Mouse (Mus musculus): ENCODE results near the gene Cnpy1. TPM values are rescaled to one million over a fixed set of nuclear protein-coding genes. Genes with fewer than 3 reads are reported as not detected.

Cnpy1 gene
- total RNA-seq, 2 experiments from 2014 or later: not detected

DNA sequence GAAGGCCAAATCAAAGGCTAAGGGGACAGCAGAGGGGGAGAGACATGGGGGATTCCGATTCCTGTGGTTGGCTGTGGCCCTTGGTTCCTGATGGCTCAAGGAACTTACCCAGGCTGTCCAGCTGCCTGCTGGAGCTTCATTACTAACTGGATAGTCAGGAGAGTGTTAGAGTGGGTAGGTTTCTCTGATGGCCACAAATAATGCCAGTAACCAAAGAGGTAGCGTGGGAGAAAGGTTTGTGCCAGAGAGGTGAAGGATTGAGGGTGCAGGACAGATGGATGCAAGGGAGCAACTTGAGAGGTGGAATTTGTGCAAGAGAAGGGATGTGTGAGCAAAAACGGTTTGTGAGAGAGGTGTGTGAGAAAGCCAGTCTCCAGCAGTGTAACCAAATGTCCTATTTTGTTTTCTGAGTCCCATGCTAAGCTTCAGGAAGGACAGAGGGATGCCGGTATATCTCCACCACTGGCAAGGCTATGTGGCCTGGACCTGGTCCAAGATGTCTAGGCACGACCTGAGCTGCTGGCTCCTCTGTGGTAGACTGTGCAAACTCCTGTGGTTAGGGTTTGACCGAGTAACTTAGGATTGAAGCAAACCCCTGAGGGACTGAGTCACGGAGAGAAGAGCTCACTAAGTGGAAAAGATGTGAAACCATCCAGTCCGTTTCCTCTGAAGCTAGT is 2.0 kb downstream of the Cnpy1 start:
- no peak for DNase-seq (ENCODE audit: low spot score in 2 of 2)
- intact Hi-C loops (cut with DNase I): no loop called here

DNA sequence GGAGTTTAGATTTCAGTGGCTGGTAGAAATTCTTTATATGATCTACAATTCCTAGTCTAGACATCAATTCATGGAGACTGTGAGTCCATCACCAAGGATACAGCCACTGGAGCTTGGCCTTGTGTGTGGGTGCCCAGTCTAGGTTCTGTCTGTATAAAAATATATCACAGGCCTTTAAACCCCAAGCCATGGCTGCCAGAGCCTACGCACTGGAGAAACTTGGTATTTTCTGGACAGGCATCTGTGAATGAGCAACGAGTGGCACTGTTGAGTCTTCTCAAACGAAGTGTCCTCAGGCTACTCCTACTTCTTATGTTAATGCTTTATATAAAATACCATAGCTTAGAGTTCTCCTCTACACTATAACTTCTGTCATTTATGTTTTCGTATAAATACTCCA is 4.2 kb downstream of the Cnpy1 start:
- intact Hi-C loops (cut with DNase I): no loop called here
- peak; percentile 24 for DNase-seq (ENCODE audit: low spot score in 2 of 2)

DNA sequence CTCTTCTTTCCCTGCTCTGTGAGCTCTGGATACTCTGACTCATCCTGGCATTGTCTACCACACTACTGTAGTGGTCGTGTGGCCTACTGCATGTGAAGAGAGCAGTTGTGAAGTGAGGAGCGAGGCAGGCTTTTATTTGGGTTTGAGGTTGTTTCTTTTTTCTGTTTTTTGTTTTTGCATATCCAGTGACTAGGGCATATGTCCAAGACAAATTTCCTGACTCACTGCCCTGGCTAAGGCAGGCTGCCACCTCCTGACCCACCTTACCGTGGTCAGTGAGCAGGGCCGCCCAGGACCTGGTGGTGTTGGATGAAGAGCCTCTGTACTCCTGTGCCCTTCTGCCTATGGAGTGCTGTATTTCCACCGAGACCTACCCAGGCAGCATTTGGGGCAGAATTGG is 5.8 kb downstream of the Cnpy1 start:
- intact Hi-C loops (cut with DNase I): no loop called here
- no peak for DNase-seq (ENCODE audit: low spot score in 2 of 2)

DNA sequence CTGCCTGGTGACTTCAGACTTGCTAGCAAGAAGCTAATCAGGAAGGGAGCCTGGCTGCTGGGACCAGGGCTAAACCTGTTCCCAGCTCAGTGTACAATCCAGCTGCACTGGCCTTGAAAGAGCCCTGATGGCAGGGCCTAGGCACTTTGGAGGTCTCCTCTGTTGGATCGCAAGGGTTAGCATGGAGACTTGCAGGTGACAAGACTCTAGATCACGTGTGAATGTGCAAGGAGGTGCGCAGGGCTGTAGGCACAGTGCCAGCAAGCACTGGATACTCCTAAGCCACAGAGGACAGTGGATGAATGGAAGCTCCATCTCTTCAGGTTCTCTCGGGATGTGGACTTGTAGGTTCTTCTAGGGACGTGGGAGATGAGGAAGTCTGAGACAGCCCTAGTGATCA is 6.7 kb downstream of the Cnpy1 start:
- intact Hi-C loops (cut with DNase I): no loop called here
- no peak for DNase-seq (ENCODE audit: low spot score in 2 of 2)

DNA sequence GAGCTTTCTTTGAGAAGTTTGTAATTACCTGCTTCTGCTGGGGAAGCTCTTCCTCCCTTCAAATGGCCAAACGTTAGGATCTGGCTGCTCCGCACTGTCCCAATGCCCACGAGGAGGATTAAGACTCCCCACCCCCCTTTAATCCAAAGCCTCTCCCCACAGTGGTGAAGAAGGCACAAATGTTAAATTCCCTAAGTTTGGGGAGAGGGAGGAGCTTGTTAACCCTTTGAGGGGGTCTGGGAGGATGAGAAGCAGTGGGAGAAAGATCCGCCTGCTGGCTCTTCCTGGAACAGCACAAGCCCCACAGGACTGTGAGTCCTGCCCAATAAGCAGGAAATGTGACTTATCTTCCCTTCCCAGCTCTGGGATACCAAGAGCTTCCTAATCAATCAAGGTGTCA is 7.5 kb downstream of the Cnpy1 start:
- intact Hi-C loops (cut with DNase I): no loop called here
- DNase-seq (ENCODE audit: low spot score in 2 of 2): no peak

DNA sequence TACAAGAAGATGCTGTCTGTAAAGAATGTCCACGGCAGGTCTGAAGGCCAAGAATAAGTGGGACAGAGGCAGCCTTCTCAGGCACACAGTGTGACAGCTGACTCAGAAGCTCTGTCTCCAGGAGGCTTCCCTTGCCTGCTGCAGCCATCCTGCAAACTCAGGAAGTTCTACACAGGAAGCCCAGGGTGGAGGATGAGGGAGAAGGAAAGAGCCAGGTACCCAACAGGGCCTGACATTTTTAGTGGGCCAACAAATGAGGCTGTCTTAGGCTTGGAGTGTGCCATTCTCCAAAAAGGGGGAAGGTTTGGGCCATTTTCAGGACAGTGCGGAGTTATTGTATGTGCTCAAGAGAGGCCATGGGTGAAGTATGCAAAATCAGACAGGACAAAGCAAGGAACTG is 7.9 kb downstream of the Cnpy1 start:
- DNase-seq (ENCODE audit: low spot score in 2 of 2): no peak
- intact Hi-C loops (cut with DNase I): no loop called here

DNA sequence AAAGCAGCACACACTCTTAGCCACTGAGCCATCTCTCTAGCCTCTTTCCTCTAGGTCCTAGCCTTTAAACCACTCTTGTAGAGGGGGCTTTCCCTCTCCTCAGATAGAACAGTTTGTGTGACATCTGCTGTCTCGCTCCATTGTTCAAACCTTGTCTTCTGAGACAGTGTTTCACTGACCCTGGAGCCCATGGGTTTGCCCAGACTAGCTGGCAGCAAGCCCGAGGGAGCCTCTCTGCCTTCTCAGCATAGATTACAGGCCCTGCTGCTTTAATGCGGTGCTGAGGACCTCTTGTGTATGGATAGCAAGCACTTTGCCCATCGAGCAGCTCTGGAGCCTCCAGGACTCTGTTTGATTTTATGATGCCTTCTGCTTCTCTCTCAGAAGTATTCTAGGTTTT is 8.6 kb downstream of the Cnpy1 start:
- intact Hi-C loops (cut with DNase I): no loop called here
- DNase-seq (ENCODE audit: low spot score in 2 of 2): no peak

DNA sequence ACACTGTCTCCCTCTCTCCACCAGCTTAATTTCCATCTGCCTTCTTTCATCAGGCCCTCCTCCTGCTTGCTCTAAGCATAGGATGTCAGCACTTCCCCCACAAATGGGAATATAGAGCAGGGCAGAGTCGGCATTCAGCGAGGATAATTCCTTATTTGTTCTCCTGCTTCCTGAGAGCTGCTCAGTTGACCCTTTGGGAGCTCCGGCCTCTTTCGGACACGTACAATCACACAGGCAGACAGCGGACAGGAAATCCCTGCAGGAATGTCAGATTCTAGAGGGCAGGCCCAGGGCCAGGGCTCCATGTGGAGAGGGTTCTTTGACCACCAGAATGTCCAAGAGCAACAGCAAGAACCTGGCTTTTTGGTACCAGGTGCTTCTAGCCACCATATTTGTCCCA is 9.5 kb downstream of the Cnpy1 start:
- intact Hi-C loops (cut with DNase I): no loop called here
- no peak for DNase-seq (ENCODE audit: low spot score in 2 of 2)

DNA sequence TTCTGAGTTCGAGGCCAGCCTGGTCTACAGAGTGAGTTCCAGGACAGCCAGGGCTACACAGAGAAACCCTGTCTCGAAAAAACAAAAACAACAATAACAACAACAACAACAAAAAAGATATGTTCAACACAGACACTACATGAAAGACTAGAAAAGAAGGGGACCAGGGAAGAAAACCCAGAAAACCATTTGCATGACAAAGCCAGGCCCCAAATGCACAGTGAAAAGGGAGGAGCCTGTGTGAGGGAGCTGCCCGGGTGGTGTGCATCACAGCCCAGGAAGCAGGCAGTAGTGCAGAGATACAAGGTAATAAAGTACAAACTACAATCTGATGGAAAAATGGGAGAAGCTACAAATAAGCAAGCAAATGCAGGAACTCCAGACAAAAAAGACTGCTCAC is 13.5 kb downstream of the Cnpy1 start:
- intact Hi-C loops (cut with DNase I): no loop called here
- no peak for DNase-seq (ENCODE audit: low spot score in 2 of 2)

DNA sequence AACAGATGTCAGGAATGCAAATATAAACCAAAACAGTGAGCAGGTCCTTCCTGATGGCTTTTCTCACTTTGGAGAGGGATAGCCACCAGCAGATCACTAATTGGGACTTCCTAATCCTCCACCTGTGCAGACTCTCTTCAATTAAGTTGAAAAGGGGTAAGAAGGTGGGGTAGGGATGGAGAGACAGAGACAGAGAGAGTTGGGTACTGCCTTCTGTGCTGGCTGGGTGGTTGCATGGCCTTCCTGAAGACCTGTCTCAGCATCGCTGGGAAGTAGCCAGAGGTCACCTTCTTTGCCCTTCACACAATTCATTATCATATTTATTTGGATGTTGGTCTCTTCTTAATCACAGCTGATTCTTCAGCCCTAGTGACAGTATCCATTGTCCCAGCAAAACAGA is 26.0 kb downstream of the Cnpy1 start:
- DNase-seq (ENCODE audit: low spot score in 2 of 2): no peak
- intact Hi-C loops (cut with DNase I): loop anchor here (10.0 kb wide), 1 partner anchor 95 kb away; no protein-coding TSS in a partner anchor

DNA sequence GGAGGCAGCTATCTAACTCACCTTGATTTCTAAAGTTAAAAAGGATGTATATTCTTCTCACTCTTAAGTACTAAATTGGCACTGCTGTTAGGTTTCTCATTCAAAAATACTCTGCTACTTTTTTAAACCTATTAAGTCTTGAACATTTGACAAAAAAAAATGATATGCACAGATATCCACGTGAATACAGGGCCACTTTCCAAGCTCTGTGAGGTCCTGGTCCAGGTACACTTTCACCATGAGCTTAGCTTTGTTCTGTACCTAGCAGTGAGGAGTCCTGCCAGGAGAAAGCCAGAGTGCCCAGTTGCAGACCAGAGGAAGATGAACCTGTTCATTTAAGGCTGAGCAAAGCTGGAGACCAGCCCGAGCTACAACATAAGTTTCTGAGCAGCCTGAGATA is 32.2 kb downstream of the Cnpy1 start:
- intact Hi-C loops (cut with DNase I): loop anchor here (10.0 kb wide), 1 partner anchor 89 kb away; no protein-coding TSS in a partner anchor
- no peak for DNase-seq (ENCODE audit: low spot score in 2 of 2)

DNA sequence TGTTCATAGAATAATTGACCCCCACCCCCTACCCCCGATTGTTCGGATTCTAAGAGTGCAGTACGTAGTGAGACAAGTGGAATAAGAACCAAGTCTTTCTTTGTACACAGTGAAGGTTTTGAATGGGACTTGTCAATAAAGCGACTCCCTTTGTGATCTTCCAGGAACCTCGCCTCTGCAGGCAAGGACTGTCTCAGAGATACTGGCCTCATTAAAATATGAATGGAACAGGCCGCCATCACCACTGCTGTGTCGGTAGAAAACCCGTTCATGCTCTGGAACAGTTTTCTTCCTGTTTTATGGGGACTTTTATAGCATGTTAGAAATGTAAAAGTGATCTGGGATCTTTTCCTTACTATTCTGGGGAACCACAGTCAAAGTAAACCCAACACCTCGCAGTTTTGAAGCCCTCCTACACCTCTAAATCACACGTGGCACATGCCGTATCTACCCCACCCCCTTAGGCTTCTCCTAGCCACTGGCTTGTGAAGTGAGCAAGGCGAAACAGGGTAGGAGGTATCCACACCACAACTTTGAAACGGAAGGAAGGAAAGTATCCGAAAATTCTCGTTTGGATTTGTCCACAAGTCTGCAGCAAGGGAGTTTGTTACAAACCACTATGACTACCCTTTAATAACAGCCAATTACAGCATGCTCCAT is 33.8 kb downstream of the Cnpy1 start:
- intact Hi-C loops (cut with DNase I): loop anchor here (10.0 kb wide), 1 partner anchor 87 kb away; no protein-coding TSS in a partner anchor
- DNase-seq (ENCODE audit: low spot score in 2 of 2): no peak

DNA sequence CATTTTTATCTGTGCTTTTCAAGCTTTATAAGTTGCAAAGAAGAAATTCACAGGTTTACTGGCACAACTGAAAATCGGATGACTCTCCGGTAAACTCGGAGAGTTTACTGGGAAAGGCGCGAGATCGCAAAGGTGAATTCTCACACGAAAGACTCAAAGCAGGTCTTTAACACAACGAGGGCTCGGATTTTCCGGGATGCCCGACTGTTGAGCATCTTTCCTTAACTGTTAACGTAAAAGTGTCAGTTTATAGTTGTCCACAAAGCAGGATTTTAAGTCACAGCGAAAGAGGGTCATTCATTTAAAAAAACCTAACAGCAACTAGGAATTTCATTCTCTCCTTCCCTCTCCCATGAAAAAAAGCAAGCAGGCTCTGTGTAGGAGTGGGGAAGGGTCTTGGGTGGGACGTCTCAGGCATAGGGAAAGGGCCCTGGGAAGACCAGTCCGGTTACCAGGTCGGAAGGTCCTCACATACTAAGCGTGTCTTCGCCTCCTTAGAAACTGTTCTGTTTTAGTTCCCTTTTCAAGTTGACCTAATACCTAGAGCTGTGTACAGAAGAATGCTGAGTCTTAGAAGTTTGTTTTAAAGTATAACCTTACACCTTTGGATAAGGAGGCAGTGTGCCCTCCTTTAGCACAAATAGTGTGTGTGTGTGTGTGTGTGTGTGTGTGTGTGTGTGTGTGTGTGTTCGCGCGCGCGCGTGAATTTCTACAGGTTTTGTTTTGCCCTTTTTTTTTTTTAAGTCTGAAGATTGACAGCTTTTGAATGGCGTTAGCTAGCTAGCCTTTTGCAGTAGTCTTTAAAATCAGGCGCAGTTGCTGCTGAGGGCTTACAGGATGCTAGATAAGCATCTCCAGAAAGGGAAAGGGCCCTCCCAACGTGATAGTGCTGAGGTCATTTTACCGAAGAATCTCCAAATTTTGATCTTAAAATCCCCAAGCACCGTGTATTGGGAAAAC is 34.7 kb downstream of the Cnpy1 start:
- DNase-seq (ENCODE audit: low spot score in 2 of 2): no peak
- intact Hi-C loops (cut with DNase I): loop anchor here (10.0 kb wide), 1 partner anchor 86 kb away; no protein-coding TSS in a partner anchor

DNA sequence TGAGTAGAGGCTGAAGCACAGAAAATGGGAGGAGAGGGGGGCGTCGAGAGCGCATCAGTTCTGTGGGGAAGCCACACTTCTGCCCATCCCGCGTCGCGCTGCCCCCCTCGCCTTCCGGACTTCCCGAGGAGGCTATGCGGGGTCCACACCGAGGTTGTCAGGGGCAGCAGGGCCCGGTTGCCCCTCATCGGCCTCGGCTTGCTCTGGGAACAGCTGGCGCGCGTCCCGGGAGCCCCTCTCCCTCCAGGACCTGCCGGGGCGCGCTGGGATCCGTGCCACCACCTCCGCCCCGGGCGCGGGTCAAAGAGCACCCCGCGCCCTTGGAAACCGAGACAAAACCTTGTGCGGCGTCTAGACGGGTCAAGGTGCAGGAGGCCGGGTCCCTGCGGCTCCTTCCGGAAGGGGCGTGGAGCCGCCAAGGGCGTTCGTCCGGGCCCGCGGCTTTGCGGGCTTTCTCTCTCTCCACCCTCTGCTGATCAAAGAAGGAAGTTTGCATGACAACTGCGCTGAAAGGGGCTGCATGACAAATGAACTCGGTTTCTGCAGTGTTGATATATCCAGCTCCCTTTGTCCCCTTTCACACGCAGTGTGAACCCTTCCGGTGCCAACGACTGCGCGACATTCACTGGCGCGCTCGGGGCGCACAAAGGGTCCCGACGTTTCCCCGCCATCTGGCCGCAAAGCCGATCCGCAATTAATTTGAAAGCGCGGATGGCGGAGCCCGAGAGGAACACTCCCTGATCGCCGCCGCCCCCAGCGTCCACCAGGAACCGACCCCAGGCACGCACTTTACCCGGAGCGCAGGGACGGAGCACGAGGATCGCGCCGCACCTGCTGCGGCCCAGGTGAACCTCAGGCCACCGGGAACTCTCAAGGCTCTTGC is 35.8 kb downstream of the Cnpy1 start:
- intact Hi-C loops (cut with DNase I): loop anchor here (5.0 to 10.0 kb wide), 2 partner anchors 37 to 85 kb away; no protein-coding TSS in a partner anchor
- no peak for DNase-seq (ENCODE audit: low spot score in 2 of 2)

DNA sequence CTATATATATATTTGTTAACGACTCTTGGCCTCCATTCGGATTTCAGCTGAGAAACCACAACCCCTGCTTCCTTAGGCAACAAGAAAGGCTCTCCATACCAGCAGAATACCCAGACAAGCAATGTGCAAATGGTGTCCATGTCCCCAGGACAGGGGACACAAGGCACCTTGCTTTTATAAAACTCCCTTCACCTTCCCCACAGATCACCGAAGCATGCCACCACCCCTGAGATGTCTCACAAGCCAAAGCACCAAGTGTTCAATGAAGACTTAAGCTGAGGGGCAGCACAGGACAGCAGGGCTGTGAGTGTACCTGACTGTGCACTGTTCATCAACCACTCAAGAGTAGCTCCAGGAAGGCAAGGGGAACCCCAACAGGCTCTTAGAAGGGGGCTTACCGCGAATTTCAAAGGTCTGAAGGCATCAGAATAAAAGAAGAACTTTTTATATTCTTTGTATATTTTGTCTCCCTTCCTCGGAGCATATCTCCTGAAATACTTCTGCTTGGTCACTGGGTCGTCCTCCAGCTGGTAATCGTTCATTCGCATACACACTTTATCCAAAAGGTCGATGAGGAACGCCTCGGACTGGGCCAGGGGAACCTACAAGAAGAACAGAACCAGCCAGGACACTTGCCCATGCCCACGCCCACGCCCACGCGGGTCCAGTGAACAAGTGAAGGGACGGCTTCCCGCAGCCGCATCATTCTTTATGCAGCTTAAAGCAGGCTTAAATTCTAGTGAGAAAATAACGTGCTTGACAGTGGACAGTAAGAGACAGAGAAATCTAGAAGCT is 36.7 kb downstream of the Cnpy1 start:
- intact Hi-C loops (cut with DNase I): loop anchor here (5.0 kb wide), 1 partner anchor 37 kb away; no protein-coding TSS in a partner anchor
- no peak for DNase-seq (ENCODE audit: low spot score in 2 of 2)

DNA sequence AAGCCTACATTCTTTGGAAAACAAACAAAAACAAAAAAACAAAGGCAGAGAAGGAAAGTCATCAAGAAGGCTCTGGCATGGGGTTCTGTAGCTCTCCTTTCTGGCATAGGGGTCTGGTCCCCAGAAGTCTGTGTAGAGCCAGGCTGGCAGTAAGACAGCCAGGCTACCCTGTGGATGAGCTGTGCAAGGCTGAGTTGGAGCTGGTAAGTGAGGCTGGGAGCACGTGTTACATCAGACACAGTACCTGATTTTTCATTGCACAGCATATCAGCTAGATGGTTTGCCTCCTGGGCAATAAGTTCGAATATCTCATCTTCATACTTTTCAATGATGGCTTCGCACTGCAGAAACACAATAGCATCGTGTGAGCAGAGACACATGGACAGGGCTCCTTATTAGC is 38.6 kb downstream of the Cnpy1 start:
- intact Hi-C loops (cut with DNase I): loop anchor here (5.0 kb wide), 1 partner anchor 35 kb away; no protein-coding TSS in a partner anchor
- DNase-seq (ENCODE audit: low spot score in 2 of 2): no peak

DNA sequence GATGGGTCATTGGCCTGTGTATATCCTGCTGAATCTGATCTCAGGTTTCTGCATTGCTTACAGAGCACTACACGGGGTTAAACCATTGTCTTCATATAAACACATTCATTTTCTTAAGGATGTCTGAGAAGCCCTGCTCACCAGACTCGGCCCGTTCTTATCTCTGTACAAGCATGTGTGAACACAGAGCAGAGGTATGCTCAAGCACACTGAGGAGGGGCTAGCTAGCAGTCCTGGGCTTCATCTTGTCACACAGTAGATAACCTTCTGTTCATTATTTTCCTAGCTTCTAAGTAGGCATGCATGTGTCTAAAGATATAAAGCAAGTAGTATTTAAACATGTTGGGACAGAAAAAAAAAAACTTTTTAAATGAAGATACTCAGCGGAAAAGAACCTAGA is 39.2 kb downstream of the Cnpy1 start:
- intact Hi-C loops (cut with DNase I): loop anchor here (5.0 kb wide), 1 partner anchor 34 kb away; no protein-coding TSS in a partner anchor
- DNase-seq (ENCODE audit: low spot score in 2 of 2): no peak

DNA sequence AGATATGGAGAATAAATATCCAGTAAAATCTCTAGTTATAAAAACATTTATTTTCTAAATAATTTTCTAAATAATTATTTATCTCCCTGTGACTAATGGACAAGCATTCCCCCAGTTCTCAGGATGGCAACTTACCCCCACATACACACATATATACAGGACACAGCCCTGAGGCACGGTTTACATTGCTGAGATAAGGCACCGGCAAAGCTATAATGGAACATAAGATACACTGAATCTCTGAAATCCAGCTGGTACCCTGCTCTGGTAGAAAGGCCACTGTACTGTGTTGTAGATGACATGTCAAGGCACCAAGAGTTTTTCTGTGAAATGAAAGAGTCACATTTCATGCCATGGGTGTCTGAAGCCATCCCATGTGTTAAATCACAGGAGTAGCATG is 40.9 kb downstream of the Cnpy1 start:
- intact Hi-C loops (cut with DNase I): loop anchor here (5.0 kb wide), 1 partner anchor 32 kb away; no protein-coding TSS in a partner anchor
- DNase-seq (ENCODE audit: low spot score in 2 of 2): no peak

Measured in left cerebral cortex, postnatal 36 days (tissue).